Mouse (Mus musculus) kidney, postnatal 25 days (tissue): ENCODE data around the gene Abca17.
A peak's percentile ranks its signal among the peaks of the same experiment; 100 is the strongest.

Experiments used
- DNase-seq, 2 experiments: peaks; one replicate each; pipeline ENCODE4 v3.0.0; 2021; ENCODE audit warnings: mixed read lengths in 2 of 2

Gene Abca17

DNA sequence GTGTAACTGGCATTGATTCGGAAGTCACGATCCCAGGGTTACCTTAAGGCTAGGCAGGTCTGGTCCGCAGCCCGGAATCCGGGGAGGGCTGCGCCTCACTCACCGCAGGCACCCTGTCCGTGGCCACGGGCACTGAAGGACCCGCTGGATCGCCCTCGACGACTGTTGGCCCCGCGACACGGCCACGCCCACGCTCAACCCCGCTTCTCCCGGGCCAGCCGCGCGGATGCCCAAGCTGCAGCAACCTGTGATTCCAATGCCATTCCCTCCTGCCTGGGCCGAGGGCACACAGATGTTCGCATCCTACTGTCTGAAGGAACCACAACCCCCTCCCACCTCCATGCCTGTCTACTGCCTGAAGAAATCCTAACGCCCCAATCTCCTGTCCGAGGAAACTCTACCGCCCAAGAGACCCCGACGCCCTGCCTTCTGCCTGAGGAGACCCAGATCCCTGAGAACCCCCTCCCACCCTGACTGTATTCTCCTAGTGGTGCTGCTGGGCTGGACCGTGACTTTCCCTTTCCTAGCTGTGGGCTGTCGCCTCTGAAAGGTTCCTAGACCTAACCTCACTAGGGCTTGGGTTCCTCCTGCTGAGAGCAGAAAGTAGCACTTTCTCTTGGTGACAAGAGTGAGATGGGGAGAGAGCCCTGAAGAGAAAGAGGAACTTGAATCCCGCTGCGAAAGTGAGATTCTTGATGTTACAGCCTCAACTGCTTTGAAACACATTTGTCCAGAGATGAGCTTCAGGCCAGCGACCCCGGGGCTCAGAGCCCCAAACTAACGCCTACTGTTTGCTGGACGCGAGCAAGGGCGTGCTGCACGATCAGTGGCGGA is at the start of gene Abca17:
TSS of gene Abca17 (minus strand) at position 143 of the 834 bp plus-strand sequence.
- peak; percentile 47 to 65 for DNase-seq

DNA sequence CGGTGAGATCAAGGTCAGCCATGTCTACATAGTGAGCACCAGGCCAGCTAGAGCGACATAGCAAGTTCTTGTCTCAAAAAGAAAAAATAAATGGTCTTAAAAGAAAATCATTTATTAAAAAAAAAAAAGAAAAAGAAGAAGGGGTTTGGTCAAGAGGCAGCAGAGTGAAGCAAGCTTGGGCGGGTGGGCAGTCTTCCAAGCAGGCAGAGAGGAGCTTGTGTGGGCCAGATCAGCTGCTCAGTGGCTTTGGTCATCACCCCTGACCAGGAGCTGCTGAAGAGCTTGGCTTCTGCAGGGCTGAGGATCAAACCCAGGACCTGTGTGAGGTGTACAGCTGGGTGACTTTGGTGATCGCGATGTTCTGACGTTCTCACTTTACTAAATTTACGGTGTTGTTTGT is 43.6 kb upstream of the Abca17 start:
- DNase-seq, result no peak

DNA sequence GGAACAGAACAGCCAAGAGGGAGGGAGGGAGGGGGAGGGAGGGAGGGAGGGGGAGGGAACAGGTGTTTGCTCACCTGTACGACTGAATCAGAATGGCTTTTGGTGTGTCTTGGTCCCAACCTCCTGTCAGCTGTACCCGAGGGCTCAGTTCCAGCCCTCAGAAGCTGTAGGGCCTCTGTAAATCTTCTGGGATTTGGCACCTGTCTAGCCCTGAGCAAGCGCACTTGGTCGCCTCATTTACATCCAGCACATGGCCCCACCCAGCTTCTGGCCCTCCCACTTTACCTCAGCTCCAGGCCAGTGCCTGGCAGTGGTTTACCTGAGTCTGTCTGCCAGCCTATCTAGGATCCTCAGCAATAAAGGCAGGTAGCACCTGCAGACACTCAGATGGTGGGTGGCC is 42.7 kb upstream of the Abca17 start:
- peak in 1 of 2 experiments; percentile 44 for DNase-seq

DNA sequence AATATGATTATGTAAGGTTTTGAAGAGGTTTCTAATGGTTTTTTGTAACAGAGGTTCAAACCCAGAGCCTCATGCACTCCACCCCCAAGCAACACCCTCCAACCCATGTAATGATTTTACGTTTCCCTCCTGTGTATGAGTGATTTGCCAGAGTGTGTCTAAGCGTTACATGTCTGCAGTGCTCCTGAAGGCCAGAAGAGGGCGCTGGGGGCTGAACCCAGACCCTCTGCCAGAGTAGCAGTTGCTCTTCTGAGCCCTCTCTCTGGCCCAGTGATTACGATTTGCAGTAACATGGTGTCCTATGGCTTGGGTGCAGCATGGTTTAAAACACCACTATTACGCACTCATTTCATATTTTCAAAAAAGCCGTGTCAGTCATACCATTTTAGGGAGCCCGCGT is 40.3 kb upstream of the Abca17 start:
- peak in 1 of 2 experiments; percentile 25 for DNase-seq

DNA sequence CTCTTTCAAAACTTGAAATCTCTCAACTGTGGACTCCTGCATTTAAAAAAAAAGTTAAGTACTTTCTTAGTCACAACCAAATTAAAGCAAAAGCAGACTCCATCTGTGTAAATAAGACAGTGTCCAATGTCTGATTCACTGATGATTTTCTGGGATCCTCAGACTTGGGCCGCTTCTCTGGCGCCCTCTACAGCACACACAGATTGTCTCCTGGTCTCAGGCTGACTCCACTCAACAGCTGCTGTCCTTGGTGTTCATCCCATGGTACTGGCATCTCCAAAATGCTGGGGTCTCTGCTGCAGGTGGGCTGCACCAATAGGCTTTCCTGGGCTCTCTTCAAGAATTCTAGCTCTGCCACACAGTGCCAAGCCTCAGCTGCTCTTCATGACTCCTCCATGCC is 39.0 kb upstream of the Abca17 start:
- DNase-seq, result peak; percentile 63 to 72

DNA sequence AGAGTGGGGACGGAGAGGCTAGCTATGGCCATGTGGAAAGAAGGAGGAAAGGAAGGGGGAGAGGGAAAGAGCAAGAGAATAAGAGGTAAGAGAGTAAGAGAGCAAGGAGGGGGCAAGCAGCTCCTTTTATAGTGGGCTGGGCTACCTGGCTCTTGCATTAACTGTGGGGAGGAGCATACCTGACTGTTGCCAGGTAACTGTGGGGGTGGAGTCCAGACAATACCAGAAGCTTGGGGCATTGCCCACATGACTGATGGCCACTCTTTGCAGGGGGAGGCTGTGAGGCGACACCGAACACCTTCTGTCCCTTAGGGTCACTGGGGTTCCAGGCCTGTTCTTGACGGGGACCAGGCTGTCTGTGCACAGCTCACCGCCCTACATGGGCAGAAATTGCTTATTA is 37.8 kb upstream of the Abca17 start:
- no peak for DNase-seq

DNA sequence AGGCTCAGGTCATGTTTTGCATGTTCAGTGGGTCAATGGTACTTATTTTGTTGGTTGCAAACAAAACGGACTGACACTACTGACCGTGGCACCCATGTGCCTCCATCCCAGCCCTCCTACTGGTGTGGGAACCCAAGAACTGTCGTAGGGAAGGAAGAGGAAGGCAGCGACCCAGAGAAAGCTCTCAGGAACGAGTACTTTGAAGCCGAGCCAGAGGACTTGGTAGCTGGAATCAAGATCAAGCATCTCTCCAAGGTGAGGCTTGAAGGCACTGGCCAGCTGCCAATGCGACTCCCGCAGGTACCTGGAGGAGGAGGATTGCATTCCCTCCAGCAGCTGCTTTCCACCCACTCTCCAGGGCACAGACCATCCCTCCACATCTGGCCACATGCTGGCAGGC is 32.9 kb upstream of the Abca17 start:
- no peak for DNase-seq

DNA sequence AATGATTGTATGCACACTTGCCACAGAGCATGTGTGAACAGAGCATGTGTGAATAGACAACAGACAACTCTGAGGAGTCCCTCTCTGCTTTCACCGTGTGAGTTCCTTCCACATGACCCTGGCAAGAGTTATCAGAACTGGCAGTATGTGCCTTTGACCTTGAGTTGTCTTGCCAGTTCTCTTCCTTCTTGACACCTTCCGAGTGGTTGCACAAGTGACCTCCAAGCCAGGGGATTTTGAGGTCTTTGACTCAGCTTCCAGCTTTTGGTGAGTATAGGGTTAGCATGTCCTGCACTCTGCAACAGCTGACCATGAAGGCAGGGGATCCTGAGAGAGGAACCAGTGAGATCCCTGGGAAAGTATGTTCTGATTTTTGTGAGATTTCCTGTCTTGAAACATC is 27.6 kb upstream of the Abca17 start:
- no peak for DNase-seq

DNA sequence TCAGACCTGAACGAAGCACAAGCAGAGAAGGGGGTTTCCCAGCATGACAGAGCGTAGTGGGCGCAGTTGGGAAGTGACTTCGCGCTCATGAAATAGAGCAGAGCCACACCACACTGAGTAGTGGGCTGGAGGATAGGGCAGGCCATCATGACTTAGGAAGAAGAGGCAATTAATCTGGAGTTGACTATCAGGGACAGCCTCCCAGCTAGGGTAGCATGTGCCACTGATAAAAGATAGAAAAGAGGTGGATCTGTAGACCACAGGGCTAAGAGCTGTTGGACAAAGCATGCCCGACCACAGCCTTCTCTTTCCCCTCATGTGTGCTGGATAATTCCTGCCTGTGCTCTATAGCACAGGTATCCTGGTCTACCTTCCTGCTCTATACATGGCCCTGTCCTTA is 25.0 kb upstream of the Abca17 start:
- no peak for DNase-seq

DNA sequence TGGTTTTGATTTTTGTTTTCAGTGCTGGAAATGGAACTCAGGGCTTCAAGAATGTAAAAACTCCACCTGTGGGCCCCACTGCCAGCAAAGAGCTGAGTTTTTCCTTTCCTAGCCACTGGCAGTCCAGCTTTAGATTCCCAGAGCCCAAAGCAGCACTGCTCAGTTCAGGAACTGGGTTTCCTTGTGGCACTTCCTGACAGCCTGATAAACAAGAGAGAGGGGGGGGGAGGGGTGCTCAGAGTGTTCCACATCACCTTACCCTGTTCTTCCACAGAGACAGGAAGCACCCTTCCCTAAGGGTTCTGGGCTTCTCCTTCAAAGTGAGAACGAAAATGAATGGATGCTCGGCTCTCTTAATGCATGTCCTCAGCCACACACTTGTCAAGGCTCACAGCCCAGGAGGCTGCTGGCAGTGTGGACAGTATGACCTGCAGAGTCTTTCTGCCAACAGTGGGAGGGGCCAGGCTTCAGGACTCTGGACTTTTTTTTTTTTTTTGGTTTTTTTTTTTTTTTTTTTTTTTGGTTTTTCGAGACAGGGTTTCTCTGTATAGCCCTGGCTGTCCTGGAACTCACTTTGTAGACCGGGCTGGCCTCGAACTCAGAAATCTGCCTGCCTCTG is 24.3 kb upstream of the Abca17 start:
- DNase-seq, result peak; percentile 65 to 75

DNA sequence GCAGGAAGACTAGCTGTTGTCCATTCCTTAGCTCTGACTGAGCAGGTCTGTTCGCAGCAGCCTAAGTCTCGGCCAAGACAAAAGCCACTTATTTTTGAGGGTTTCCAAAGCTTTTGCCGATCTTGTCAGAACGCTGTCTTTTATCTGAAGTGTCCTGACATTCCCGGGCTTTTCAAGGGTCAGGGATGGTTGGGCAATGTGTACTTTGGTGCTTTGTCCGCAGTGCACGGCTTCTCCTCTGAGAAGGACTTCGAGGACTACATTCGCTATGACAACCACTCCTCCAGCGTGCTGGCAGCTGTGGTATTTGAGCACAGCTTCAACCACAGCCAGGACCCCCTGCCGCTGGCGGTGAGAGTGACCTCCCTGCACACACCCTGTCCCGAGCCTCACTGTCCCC is 15.0 kb upstream of the Abca17 start:
- peak; percentile 44 to 79 for DNase-seq

DNA sequence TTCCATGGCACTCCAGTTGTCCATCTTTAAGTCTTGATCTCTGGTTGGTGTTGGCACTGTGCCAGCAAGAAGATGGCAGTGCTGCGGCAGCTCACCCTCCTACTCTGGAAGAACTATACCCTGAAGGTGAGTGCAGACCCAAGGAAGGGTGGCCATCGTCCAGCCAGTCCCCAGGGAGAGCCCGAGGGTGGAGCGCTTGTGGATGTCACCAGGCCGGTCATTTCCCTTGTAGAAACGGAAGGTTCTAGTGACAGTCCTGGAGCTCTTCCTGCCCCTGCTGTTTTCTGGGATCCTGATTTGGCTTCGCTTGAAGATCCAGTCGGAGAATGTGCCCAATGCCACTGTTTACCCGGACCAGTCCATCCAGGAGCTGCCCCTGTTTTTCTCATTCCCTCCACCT is 13.6 kb upstream of the Abca17 start:
- DNase-seq, result no peak

DNA sequence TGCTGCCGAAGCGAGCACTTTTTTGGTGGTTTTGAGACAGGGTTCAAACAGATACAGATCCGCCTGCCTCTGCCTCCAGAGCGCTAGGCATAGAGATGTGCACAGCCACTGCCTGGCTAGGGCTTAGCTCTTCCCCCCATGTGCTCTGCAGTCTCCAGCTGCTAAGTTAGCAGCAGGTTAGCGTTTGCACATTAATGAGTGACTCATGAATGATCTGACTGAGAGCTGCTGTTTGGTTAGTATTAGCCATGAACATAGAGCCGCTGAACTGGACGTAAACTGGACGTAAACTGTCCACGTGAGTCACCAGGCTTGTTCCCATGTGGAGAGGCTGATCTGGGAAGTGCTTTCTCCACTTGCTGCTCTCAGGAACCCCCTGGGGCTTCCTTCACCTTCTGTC is 11.7 kb upstream of the Abca17 start:
- DNase-seq, result peak; percentile 54 to 79

DNA sequence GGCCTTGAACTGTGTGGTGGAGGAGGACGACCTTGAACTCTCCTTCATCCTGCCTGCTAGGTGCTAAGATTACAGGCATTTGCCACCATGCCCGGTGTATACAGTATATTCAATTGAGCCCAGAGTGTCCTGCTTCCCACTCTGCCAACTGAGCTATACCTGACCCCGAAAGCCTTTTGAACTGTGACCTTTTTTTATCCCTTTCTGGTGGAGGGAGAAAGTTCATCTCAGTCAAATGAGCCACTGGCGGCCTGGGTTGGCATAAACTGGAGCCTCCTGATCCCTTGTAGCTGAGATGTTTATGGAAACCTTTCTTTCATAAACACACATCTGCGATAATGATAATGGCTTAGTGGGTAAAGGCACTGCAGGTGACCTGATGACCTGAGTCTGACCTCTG is 10.4 kb upstream of the Abca17 start:
- no peak for DNase-seq

DNA sequence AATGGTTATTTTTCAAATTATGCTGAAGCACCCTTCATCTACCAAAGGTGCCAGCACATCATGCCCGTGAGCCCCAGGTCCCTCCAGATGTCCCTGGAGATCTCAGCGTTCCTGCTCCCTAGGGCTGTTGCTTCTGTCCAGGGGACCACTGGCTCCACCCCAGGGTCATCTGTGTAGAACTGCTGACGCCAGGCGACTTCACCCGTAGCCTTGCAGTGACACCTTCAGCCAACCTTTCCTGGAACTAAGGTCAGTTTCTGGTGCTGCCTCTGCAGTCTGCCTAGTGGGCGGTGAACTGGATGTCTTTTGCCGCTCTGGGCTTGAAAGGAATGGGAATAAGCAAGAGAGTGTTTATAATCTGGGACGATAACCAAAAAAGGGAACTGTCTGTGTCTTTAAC is 10.0 kb upstream of the Abca17 start:
- DNase-seq, result peak; percentile 70 to 87

DNA sequence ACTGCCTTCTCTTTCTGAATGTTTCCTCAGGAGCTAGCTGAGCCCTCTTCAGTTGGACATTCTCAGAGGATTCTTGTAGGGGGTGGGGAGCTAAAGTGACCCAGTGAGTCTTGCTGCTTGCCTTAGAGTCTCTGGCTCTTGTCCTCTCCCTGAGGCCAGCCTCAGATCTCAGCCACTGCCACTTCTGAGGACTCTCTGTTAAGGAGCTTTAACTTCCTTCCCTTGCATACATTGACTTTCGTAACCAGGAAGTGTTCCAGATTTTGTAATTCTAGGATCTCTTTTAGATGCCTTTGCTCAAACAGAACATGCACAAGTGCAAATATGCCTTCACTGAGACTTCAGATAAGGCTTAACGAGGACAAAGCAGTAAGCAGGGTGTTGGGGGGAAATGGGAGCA is 9.0 kb upstream of the Abca17 start:
- no peak for DNase-seq

DNA sequence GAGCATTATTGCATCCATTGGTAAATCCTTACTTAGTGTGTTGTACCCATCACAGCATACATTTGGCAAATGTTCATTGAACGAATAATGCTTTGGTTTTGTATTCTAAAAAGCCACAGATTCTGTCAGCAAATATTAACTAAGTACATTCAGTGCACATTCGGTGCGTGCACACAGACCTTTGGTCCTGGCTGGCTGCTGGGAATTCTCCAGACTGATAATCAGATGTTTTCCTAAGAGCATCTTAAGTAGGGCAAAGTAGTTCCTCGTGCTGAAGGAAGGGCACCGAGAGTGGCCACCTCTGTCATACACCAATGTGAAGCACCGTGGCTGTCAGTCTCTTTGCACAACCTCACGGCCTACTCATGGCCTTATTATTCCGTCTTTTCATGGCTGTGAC is 8.1 kb upstream of the Abca17 start:
- DNase-seq, result peak; percentile 66 to 78

DNA sequence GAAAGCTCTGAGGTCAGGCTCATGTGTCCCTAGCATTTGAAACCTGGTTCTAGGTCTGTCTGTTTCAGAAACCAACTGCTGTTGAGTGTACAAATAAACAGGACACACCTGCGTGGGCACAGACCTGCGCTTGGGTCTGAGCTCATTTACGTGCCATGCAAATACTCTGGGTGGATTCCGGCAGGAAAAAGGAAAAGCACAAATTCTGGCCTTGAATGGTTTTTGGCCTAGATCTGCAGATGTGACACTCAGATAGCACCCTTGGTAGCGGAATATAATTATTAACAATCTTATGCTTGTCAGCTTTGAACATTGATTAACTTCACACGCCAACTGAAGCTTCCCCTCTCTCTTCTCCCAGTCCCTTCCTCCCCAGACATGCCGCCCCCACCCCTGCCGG is 4.4 kb upstream of the Abca17 start:
- DNase-seq, result peak; percentile 36 to 56

DNA sequence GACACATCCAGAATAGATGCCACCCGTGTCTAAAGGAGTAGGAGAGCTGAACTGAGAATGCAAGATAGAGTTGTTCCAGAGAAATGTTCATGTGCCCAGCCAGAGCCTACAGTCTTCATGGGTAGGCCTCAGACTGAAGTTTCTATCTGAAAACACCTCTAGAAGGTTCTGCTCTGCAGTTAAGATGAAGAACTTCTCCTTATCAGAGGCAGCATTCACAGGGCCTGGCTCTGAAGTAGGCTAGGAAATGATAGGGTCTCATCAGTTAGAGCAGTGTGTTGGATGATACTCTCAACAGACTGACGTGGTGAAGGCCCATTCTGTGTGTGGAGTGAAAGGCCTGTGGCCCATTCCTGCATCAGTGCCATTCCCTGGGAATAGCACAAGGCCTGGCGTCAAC is 3.1 kb upstream of the Abca17 start:
- no peak for DNase-seq

DNA sequence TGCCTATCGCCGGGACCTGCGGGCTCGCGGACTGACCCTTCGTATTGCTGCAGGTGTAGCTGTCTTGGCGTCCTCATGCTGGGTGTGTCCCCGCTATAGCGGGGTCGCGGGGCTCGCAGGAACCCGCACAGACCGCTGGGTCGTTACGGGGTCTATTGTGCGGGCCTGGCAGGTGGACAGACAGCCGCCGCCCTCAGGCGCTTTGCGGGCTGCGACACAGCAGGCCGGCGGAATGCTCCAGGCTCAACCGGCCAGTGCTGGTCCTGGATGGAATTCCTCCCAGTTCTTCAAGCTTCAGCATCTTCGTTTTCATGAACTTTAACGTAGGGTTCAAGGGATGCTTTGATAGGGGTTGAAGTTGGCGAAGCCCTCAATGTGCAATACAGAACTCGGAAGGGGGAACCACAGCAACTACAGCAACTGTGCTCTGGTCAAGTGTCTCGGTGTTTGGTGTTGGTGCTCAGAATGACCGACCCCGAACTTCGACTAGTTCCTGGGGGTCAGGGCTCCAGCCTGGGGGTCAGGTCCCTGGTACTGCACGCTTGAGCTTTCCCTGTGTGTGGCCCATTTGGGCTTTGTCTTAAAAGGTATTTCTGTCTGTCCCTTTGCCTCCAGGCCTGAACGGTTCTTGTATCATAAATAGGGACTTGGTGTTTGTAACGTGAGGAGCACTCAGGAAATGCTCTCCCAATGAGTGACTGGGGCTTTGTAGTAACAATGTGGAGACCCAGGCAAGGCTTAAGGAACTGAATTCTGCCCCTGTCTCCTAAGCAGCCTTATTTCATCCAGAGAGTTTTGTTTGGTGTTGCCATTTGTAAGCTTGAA is 1.7 kb upstream of the Abca17 start:
- DNase-seq, result peak; percentile 59 to 79

DNA sequence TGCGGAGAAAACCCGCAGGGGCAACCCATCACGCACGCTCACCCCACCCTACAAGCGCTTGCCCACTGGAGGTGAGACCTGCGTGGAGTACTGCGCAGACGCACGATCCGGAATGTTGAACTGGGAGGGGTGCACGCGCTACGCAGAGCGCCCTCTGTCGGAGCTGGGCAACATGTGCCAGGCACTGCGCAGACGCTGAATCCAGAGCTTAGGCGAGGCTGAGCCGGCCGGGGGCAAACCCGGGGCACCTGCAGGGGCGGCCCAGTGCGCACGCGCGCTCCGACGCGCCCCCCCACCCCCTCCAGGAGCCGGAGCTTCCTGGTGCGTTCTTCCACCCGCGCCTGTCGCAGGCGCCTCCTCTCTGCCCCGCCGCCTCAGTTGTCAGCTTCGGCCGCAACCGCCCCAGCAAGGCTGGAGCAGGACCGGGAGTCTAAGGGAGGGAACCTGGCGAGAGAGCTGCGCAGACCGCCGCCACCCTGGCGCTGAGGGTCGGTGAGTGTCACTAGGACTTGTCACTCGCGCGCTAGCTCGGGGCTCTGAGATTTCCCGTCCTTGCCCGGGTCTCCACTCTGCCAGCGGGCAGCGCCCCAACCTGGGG is 991 bp upstream of the Abca17 start, which contains the start of gene Abca3:
TSS of gene Abca3 (plus strand) at position 191 of the 598 bp plus-strand sequence.
- peak; percentile 95 to 97 for DNase-seq

DNA sequence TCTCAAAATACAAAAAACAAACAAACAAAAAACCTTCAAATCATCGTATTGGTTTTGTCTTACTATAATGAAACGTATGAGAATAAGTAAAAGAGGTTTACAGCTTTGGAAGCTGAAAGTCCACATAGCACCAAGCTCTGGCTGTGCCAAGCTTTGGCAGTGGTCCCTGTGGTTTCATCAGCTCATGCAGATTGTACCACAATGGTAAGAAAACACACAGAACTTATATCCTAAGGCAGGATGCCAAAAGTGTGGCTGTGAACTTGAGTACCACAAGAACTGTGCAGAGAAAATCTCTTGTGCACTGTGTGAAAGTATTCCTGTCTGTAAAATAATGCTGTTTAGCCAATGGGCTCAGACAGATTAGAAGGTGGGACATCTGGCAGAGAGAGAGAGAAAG is 1.7 kb downstream of the Abca17 start:
- no peak for DNase-seq

DNA sequence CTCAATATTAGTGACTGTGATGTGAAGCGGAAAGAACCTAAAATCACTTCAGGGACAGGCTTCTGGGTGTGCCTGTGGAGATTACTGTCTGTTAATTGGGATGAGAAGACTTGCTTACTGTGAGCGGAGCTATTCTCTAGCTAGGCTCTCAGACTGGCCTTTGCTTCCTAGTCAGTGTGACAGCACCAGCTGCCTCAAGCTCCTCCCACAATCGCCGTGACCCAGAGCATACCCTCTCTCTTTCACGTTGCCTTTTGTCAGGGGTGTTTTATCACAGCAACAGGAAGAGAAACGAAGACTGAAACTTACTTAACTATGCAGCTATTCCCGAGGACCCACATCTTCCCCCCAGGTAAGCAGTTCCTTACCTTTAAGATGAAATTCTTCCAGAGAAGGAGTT is 4.0 kb downstream of the Abca17 start:
- no peak for DNase-seq
